Mouse (Mus musculus) limb, embryonic 14.5 days (tissue): ENCODE results near the gene Krtap17-1. TPM values are rescaled to one million over a fixed set of nuclear protein-coding genes. Genes with fewer than 3 reads are reported as not detected.

Source experiments
- ATAC-seq: fragments of 200-750 bp; cut with Nextera tagmentation; 2 replicates; pipeline ENCODE4 v1.8.0; 2017; ENCODE audit warnings: low read depth, moderate number of reproducible peaks, moderate TSS enrichment; ENCODE audit not compliant: low FRiP score
- DNase-seq: peaks from one replicate; pipeline ENCODE4 v3.0.0-alpha.2; 2015; ENCODE audit warnings: low spot score
- H3K27ac ChIP-seq: fragments of 300-500 bp; sonication (generic); replicated peaks from 2 replicates; pipeline ENCODE4 v1.5.1; 2014; ENCODE audit warnings: low read depth, mild to moderate bottlenecking, low read length, moderate library complexity, mixed read lengths
- H3K27me3 ChIP-seq: fragments of 300-500 bp; sonication (generic); 2 replicates; pipeline ENCODE4 v1.6.1; 2014; ENCODE audit warnings: low read length, mixed read lengths; ENCODE audit not compliant: control insufficient read depth, insufficient read depth
- H3K36me3 ChIP-seq: fragments of 300-500 bp; sonication (generic); 2 replicates; pipeline ENCODE4 v1.6.1; 2014; ENCODE audit warnings: mild to moderate bottlenecking, low read length, moderate library complexity, mixed read lengths; ENCODE audit not compliant: control insufficient read depth, insufficient read depth
- H3K4me1 ChIP-seq: fragments of 300-500 bp; sonication (generic); 2 replicates; pipeline ENCODE4 v1.6.1; 2014; ENCODE audit warnings: antibody characterized with exemption, low read length, mixed read lengths; ENCODE audit not compliant: control insufficient read depth, insufficient read depth
- H3K4me2 ChIP-seq: fragments of 300-500 bp; sonication (generic); replicated peaks from 2 replicates; pipeline ENCODE4 v1.6.1; 2014; ENCODE audit warnings: low read depth, mild to moderate bottlenecking, low read length, moderate library complexity; ENCODE audit not compliant: severe bottlenecking
- H3K4me3 ChIP-seq: fragments of 300-500 bp; sonication (generic); replicated peaks from 2 replicates; pipeline ENCODE4 v1.5.1; 2014; ENCODE audit warnings: low read length
- H3K9ac ChIP-seq: fragments of 300-500 bp; sonication (generic); 2 replicates; pipeline ENCODE4 v1.6.1; 2014; ENCODE audit warnings: mild to moderate bottlenecking, low read depth, low read length, moderate library complexity; ENCODE audit not compliant: severe bottlenecking
- H3K9me3 ChIP-seq: fragments of 300-500 bp; sonication (generic); 2 replicates; pipeline ENCODE4 v1.6.1; 2016; ENCODE audit warnings: low read length; ENCODE audit not compliant: control insufficient read depth
- POLR2A ChIP-seq: fragments of 200-500 bp; IDR thresholded peaks from 2 replicates; pipeline ENCODE4 v1.8.0; 2012; ENCODE audit warnings: inconsistent platforms, mild to moderate bottlenecking, moderate library complexity, borderline replicate concordance; ENCODE audit not compliant: insufficient read depth, insufficient read length; ENCODE audit errors: extremely low read depth
- WGBS: fragments of 180-500 bp; shearing (Covaris S2); extraction: QIAGEN DNeasy Blood & Tissue Kit; methylation state at CpG from one replicate; pipeline ENCODE4 v1.1.7; 2014; 5-methylcytosine and 5-hydroxymethylcytosine counted together
- polyA plus RNA-seq, 2 experiments: library from polyadenylated mRNA; depleted of rRNA in 1 of 2; stranded (reverse) in 1 of 2; unstranded in 1 of 2; fragments of >200 nt; fragmentation: Nextera tagmentation in 1 of 2; extraction: Ambion mirVana in 1 of 2; gene quantifications; 2 replicates each; pipeline versions ENCODE4 v1.2.1 to v1.2.3; 2012 to 2014

Gene Krtap17-1
- polyA plus RNA-seq, 2 experiments = 0.09 TPM; not detected in 1

- ATAC-seq = no peak
These were observed 27.8 kb downstream of the Krtap17-1 start for GRCm38 (mm10) chr11:99965961-99966360.

GRCm38 (mm10) chr11:99964213-99964612, 29.6 kb downstream of the Krtap17-1 start:
- Histone ChIP-seq H3K9ac (no peak overlapping the region), H3K27me3 (no peaks in the 10 kb centered on the region), H3K9me3 (no peaks in the 10 kb centered on the region), H3K4me2 (no peak overlapping the region), H3K36me3 (no peaks in the 10 kb centered on the region), H3K4me3 (no peak overlapping the region), H3K27ac (no peak overlapping the region), H3K4me1 (no peaks in the 10 kb centered on the region)
- no peak for DNase-seq
- WGBS = 42% methylated on average over 6 of the region's 6 CpGs
- no peak for ATAC-seq
- no peak for TF ChIP-seq POLR2A

More at GRCm38 (mm10) chr11:99965961-99966360, 27.8 kb downstream of the Krtap17-1 start:
- peak; percentile 39 for DNase-seq
- Histone ChIP-seq H3K4me3 (no peak overlapping the region), H3K36me3 (no peaks in the 10 kb centered on the region), H3K4me2 (no peak overlapping the region), H3K27me3 (no peaks in the 10 kb centered on the region), H3K4me1 (no peaks in the 10 kb centered on the region), H3K9ac (no peak overlapping the region), H3K9me3 (no peaks in the 10 kb centered on the region), H3K27ac (no peak overlapping the region; the same call in 1 of the 2 replicates)
- 6% methylated on average over 2 of the region's 2 CpGs for WGBS
- no peak for TF ChIP-seq POLR2A

GRCm38 (mm10) chr11:99948175-99948574, 45.6 kb downstream of the Krtap17-1 start, which contains the start of gene Krtap9-5:
Gene Krtap9-5 (plus strand): TSS chr11:99948475.
- Histone ChIP-seq H3K9ac (no peak within 1 kb of the TSS), H3K4me2 (no peak within 1 kb of the TSS)
- no peak for ATAC-seq

More at GRCm38 (mm10) chr11:99948175-99948574, 45.6 kb downstream of the Krtap17-1 start, which contains the start of gene Krtap9-5:
- Histone ChIP-seq H3K27ac (no peak within 1 kb of the TSS), H3K4me1 (no peaks in the 10 kb centered on the region), H3K27me3 (no peaks in the 10 kb centered on the region), H3K36me3 (no peaks in the 10 kb centered on the region), H3K9me3 (no peaks in the 10 kb centered on the region), H3K4me3 (no peak within 1 kb of the TSS)
- DNase-seq = no peak
- 85% methylated on average over 2 of the region's 2 CpGs for WGBS
- no peak for TF ChIP-seq POLR2A

Other genes with a start within 250 kb of the Krtap17-1 start
Only the 30 nearest of the 32 such genes appear.
- not detected in 2 replicates for gene Krtap4-8, start 213.3 kb downstream of the Krtap17-1 start, polyA plus RNA-seq (2012; rRNA removed)
- not detected in 2 replicates for gene Krtap4-8, start 213.3 kb downstream of the Krtap17-1 start, polyA plus RNA-seq (2014; fragmentation: Nextera tagmentation; extraction: Ambion mirVana)
- not detected in 2 replicates for gene Krtap4-9, start 208.8 kb downstream of the Krtap17-1 start, polyA plus RNA-seq (2012; rRNA removed)
- gene Krtap4-9, start 208.8 kb downstream of the Krtap17-1 start, polyA plus RNA-seq (2014; fragmentation: Nextera tagmentation; extraction: Ambion mirVana) = not detected in 2 replicates
- gene Gm11596, start 200.5 kb downstream of the Krtap17-1 start, polyA plus RNA-seq (2012; rRNA removed) = not detected in 2 replicates
- gene Gm11596, start 200.5 kb downstream of the Krtap17-1 start, polyA plus RNA-seq (2014; fragmentation: Nextera tagmentation; extraction: Ambion mirVana) = not detected in 2 replicates
- not detected in 2 replicates for gene Gm11569, start 195.1 kb downstream of the Krtap17-1 start, polyA plus RNA-seq (2012; rRNA removed)
- not detected in 2 replicates for gene Gm11569, start 195.1 kb downstream of the Krtap17-1 start, polyA plus RNA-seq (2014; fragmentation: Nextera tagmentation; extraction: Ambion mirVana)
- not detected in 2 replicates for gene Gm11554, start 189.5 kb downstream of the Krtap17-1 start, polyA plus RNA-seq (2012; rRNA removed)
- not detected in 2 replicates for gene Gm11554, start 189.5 kb downstream of the Krtap17-1 start, polyA plus RNA-seq (2014; fragmentation: Nextera tagmentation; extraction: Ambion mirVana)
- gene Krtap4-13, start 184.1 kb downstream of the Krtap17-1 start, polyA plus RNA-seq (2012; rRNA removed) = not detected in 2 replicates
- not detected in 2 replicates for gene Krtap4-13, start 184.1 kb downstream of the Krtap17-1 start, polyA plus RNA-seq (2014; fragmentation: Nextera tagmentation; extraction: Ambion mirVana)
- gene Gm11564, start 178.3 kb downstream of the Krtap17-1 start, polyA plus RNA-seq (2012; rRNA removed) = 0.12 TPM in 1 of 2 replicates, not detected in the other
- gene Gm11564, start 178.3 kb downstream of the Krtap17-1 start, polyA plus RNA-seq (2014; fragmentation: Nextera tagmentation; extraction: Ambion mirVana) = not detected in 2 replicates
- not detected in 2 replicates for gene 2300003K06Rik, start 155.9 kb downstream of the Krtap17-1 start, polyA plus RNA-seq (2012; rRNA removed)
- not detected in 2 replicates for gene 2300003K06Rik, start 155.9 kb downstream of the Krtap17-1 start, polyA plus RNA-seq (2014; fragmentation: Nextera tagmentation; extraction: Ambion mirVana)
- gene Krtap4-16, start 142.4 kb downstream of the Krtap17-1 start, polyA plus RNA-seq (2012; rRNA removed) = 0.08 TPM in 1 of 2 replicates, not detected in the other
- gene Krtap4-16, start 142.4 kb downstream of the Krtap17-1 start, polyA plus RNA-seq (2014; fragmentation: Nextera tagmentation; extraction: Ambion mirVana) = not detected in 2 replicates
- not detected in 2 replicates for gene Gm11568, start 136.1 kb downstream of the Krtap17-1 start, polyA plus RNA-seq (2012; rRNA removed)
- not detected in 2 replicates for gene Gm11568, start 136.1 kb downstream of the Krtap17-1 start, polyA plus RNA-seq (2014; fragmentation: Nextera tagmentation; extraction: Ambion mirVana)
- not detected in 2 replicates for gene Gm11559, start 129.5 kb downstream of the Krtap17-1 start, polyA plus RNA-seq (2012; rRNA removed)
- not detected in 2 replicates for gene Gm11559, start 129.5 kb downstream of the Krtap17-1 start, polyA plus RNA-seq (2014; fragmentation: Nextera tagmentation; extraction: Ambion mirVana)
- not detected in 2 replicates for gene Krtap9-1, start 120.6 kb downstream of the Krtap17-1 start, polyA plus RNA-seq (2012; rRNA removed)
- gene Krtap9-1, start 120.6 kb downstream of the Krtap17-1 start, polyA plus RNA-seq (2014; fragmentation: Nextera tagmentation; extraction: Ambion mirVana) = not detected in 2 replicates
- gene Gm11567, start 114.8 kb downstream of the Krtap17-1 start, polyA plus RNA-seq (2012; rRNA removed) = not detected in 2 replicates
- gene Gm11567, start 114.8 kb downstream of the Krtap17-1 start, polyA plus RNA-seq (2014; fragmentation: Nextera tagmentation; extraction: Ambion mirVana) = not detected in 2 replicates
- gene Krtap31-1, start 86.1 kb downstream of the Krtap17-1 start, polyA plus RNA-seq (2012; rRNA removed) = not detected in 2 replicates
- not detected in 2 replicates for gene Krtap31-1, start 86.1 kb downstream of the Krtap17-1 start, polyA plus RNA-seq (2014; fragmentation: Nextera tagmentation; extraction: Ambion mirVana)
- not detected in 2 replicates for gene Gm11565, start 79.2 kb downstream of the Krtap17-1 start, polyA plus RNA-seq (2012; rRNA removed)
- not detected in 2 replicates for gene Gm11565, start 79.2 kb downstream of the Krtap17-1 start, polyA plus RNA-seq (2014; fragmentation: Nextera tagmentation; extraction: Ambion mirVana)
- not detected in 2 replicates for gene Krtap31-2, start 57.7 kb downstream of the Krtap17-1 start, polyA plus RNA-seq (2012; rRNA removed)
- not detected in 2 replicates for gene Krtap31-2, start 57.7 kb downstream of the Krtap17-1 start, polyA plus RNA-seq (2014; fragmentation: Nextera tagmentation; extraction: Ambion mirVana)
- gene Krtap9-5, start 45.5 kb downstream of the Krtap17-1 start, polyA plus RNA-seq (2012; rRNA removed) = not detected in 2 replicates
- gene Krtap9-5, start 45.5 kb downstream of the Krtap17-1 start, polyA plus RNA-seq (2014; fragmentation: Nextera tagmentation; extraction: Ambion mirVana) = not detected in 2 replicates
- gene Krtap29-1, start 14.9 kb downstream of the Krtap17-1 start, polyA plus RNA-seq (2012; rRNA removed) = 0.09 TPM in 1 of 2 replicates, not detected in the other
- not detected in 2 replicates for gene Krtap29-1, start 14.9 kb downstream of the Krtap17-1 start, polyA plus RNA-seq (2014; fragmentation: Nextera tagmentation; extraction: Ambion mirVana)
- not detected in 2 replicates for gene Krtap16-1, start 7.4 kb downstream of the Krtap17-1 start, polyA plus RNA-seq (2012; rRNA removed)
- 0.19 TPM in 1 of 2 replicates, not detected in the other for gene Krtap16-1, start 7.4 kb downstream of the Krtap17-1 start, polyA plus RNA-seq (2014; fragmentation: Nextera tagmentation; extraction: Ambion mirVana)
- 0.08 TPM in 1 of 2 replicates, not detected in the other for gene Krt33a, start 22.2 kb upstream of the Krtap17-1 start, polyA plus RNA-seq (2012; rRNA removed)
- 0.15 and 0.29 TPM in 2 replicates for gene Krt33a, start 22.2 kb upstream of the Krtap17-1 start, polyA plus RNA-seq (2014; fragmentation: Nextera tagmentation; extraction: Ambion mirVana)
- 0.31 and 0.41 TPM in 2 replicates for gene Krt33b, start 35.9 kb upstream of the Krtap17-1 start, polyA plus RNA-seq (2012; rRNA removed)
- 0.17 and 0.54 TPM in 2 replicates for gene Krt33b, start 35.9 kb upstream of the Krtap17-1 start, polyA plus RNA-seq (2014; fragmentation: Nextera tagmentation; extraction: Ambion mirVana)
- gene Krt34, start 47.6 kb upstream of the Krtap17-1 start, polyA plus RNA-seq (2012; rRNA removed) = not detected in 2 replicates
- 0.11 TPM in 1 of 2 replicates, not detected in the other for gene Krt34, start 47.6 kb upstream of the Krtap17-1 start, polyA plus RNA-seq (2014; fragmentation: Nextera tagmentation; extraction: Ambion mirVana)
- gene Krt31, start 56.6 kb upstream of the Krtap17-1 start, polyA plus RNA-seq (2012; rRNA removed) = 0.04 and 0.13 TPM in 2 replicates
- 0.26 TPM in 1 of 2 replicates, not detected in the other for gene Krt31, start 56.6 kb upstream of the Krtap17-1 start, polyA plus RNA-seq (2014; fragmentation: Nextera tagmentation; extraction: Ambion mirVana)
- 0.10 TPM in 1 of 2 replicates, not detected in the other for gene Krt32, start 94.2 kb upstream of the Krtap17-1 start, polyA plus RNA-seq (2012; rRNA removed)
- gene Krt32, start 94.2 kb upstream of the Krtap17-1 start, polyA plus RNA-seq (2014; fragmentation: Nextera tagmentation; extraction: Ambion mirVana) = 0.40 TPM in 1 of 2 replicates, not detected in the other
- 1.7 and 2.9 TPM in 2 replicates for gene Krt35, start 102.2 kb upstream of the Krtap17-1 start, polyA plus RNA-seq (2012; rRNA removed)
- 7.0 and 7.2 TPM in 2 replicates for gene Krt35, start 102.2 kb upstream of the Krtap17-1 start, polyA plus RNA-seq (2014; fragmentation: Nextera tagmentation; extraction: Ambion mirVana)
- 0.36 and 1.1 TPM in 2 replicates for gene Krt36, start 111.6 kb upstream of the Krtap17-1 start, polyA plus RNA-seq (2012; rRNA removed)
- 2.9 and 5.9 TPM in 2 replicates for gene Krt36, start 111.6 kb upstream of the Krtap17-1 start, polyA plus RNA-seq (2014; fragmentation: Nextera tagmentation; extraction: Ambion mirVana)
- gene Krt13, start 127.6 kb upstream of the Krtap17-1 start, polyA plus RNA-seq (2012; rRNA removed) = 0.15 and 0.62 TPM in 2 replicates
- 0.54 and 1.7 TPM in 2 replicates for gene Krt13, start 127.6 kb upstream of the Krtap17-1 start, polyA plus RNA-seq (2014; fragmentation: Nextera tagmentation; extraction: Ambion mirVana)
- 113 and 213 TPM in 2 replicates for gene Krt15, start 141.9 kb upstream of the Krtap17-1 start, polyA plus RNA-seq (2012; rRNA removed)
- 168 and 205 TPM in 2 replicates for gene Krt15, start 141.9 kb upstream of the Krtap17-1 start, polyA plus RNA-seq (2014; fragmentation: Nextera tagmentation; extraction: Ambion mirVana)
- gene Krt19, start 154.7 kb upstream of the Krtap17-1 start, polyA plus RNA-seq (2012; rRNA removed) = 30.3 and 74.0 TPM in 2 replicates
- 89.1 and 105 TPM in 2 replicates for gene Krt19, start 154.7 kb upstream of the Krtap17-1 start, polyA plus RNA-seq (2014; fragmentation: Nextera tagmentation; extraction: Ambion mirVana)
- gene Krt9, start 199.3 kb upstream of the Krtap17-1 start, polyA plus RNA-seq (2012; rRNA removed) = 0.24 and 0.39 TPM in 2 replicates
- gene Krt9, start 199.3 kb upstream of the Krtap17-1 start, polyA plus RNA-seq (2014; fragmentation: Nextera tagmentation; extraction: Ambion mirVana) = not detected in 2 replicates